Mouse (Mus musculus): ENCODE results near the gene Btc. TPM values are rescaled to one million over a fixed set of nuclear protein-coding genes. Genes with fewer than 3 reads are reported as not detected.

Btc gene
- polyA plus RNA-seq (2011; ENCODE audit: insufficient read length, low read depth, missing spikeins) = 0.73 and 0.90 TPM in 2 replicates

DNA sequence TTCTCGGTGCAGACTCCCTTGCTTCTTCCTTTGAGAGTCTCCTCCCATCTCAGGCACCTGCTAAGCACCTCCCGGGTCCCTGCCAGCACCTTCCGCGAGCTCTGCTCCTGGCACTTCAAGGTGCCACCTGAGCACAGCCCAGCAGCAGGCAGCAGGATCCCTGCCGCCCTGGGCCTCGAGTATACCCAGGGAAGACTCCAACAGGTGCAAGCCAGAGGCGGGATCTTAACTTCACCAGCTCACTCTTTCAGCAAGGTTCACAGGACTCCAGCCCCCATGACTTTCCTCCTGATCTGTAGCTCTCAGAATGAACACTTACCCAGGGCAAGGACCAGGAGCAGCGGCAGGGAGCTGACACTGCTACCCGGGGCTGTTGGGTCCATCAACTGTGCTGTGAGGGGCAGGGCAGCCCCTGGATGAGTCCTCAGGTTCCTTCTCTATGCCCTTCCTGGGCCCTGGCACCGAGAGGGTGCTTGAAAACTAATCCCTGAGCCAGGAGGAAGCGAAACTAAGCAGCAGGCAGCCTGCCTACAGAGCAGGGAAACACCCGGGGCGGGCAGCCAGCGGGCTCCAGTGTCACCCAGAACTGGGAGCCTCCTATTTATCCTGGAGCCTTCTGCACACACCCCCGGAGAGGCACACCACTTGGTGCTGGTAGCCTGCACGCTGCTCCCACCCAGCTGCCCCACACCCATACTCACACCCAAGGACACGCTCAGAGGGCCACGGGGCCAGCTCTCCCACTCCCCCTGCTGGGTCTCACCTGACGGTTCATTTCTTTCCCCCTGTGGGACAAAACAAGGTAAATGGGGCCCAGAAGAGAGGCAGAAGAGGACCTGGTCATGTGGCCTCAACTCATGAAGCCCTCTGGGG, at the start of gene Btc:
Gene Btc (minus strand): TSS at position 656 of the 873 bp plus-strand sequence.
- TF ChIP-seq CTCF (IDR thresholded peaks at IDR 0.05; ENCODE audit: borderline replicate concordance, insufficient read depth, low read length) (peak; percentile 45), POLR2A (IDR thresholded peaks at IDR 0.05; ENCODE audit: low read depth, low read length) (no peak)
- Histone ChIP-seq H3K4me1 (ENCODE audit: control insufficient read depth, insufficient read depth, low read length) (no peaks in the 10 kb centered on the region), H3K4me3 (ENCODE audit: insufficient read depth, low read length) (peak within 1 kb of the TSS; percentile 43), H3K27ac (ENCODE audit: insufficient read depth, low read length) (no peak within 1 kb of the TSS)

- Histone ChIP-seq H3K4me1 (ENCODE audit: control insufficient read depth, insufficient read depth, low read length) (no peaks in the 10 kb centered on the region), H3K4me3 (ENCODE audit: insufficient read depth, low read length) (no peak overlapping the region), H3K27ac (ENCODE audit: insufficient read depth, low read length) (no peak overlapping the region)
- TF ChIP-seq CTCF (IDR thresholded peaks at IDR 0.05; ENCODE audit: borderline replicate concordance, insufficient read depth, low read length) = no peak
- no peak for TF ChIP-seq POLR2A (IDR thresholded peaks at IDR 0.05; ENCODE audit: low read depth, low read length)
Measured at GRCm38 (mm10) chr5:91444981-91445517, 42.3 kb upstream of the Btc start.

DNA sequence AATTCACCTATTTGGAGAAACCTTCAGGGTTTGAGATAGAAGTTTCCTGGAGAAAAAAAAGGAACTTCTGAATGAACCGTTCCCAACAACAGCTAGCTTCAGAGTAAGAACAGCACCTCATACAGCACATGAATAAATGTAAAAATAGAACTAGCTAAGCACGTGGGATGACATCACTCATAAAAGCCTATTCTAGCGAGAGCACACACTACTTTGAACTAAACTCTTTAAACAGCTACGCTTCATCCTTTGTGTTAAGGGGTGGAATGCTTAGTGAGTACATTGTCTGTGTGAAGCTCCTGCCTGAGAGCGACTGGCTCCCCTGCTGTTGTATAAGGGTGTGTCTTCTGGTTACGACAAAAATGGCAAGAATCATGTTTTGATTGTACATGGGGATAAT, 33.8 kb upstream of the Btc start:
- no peak overlapping the region for H3K4me3 ChIP-seq (ENCODE audit: insufficient read depth, low read length)
- H3K4me1 ChIP-seq (ENCODE audit: control insufficient read depth, insufficient read depth, low read length) = no peaks in the 10 kb centered on the region
- no peak for TF ChIP-seq POLR2A (IDR thresholded peaks at IDR 0.05; ENCODE audit: low read depth, low read length)
- no peak for TF ChIP-seq CTCF (IDR thresholded peaks at IDR 0.05; ENCODE audit: borderline replicate concordance, insufficient read depth, low read length)
- H3K27ac ChIP-seq (ENCODE audit: insufficient read depth, low read length) = no peak overlapping the region

- Histone ChIP-seq H3K4me3 (ENCODE audit: insufficient read depth, low read length) (no peak overlapping the region), H3K27ac (ENCODE audit: insufficient read depth, low read length) (no peak overlapping the region), H3K4me1 (ENCODE audit: control insufficient read depth, insufficient read depth, low read length) (no peaks in the 10 kb centered on the region)
- TF ChIP-seq POLR2A (IDR thresholded peaks at IDR 0.05; ENCODE audit: low read depth, low read length) = no peak
- no peak for TF ChIP-seq CTCF (IDR thresholded peaks at IDR 0.05; ENCODE audit: borderline replicate concordance, insufficient read depth, low read length)
Measured at GRCm38 (mm10) chr5:91434723-91435658, 32.2 kb upstream of the Btc start.

GRCm38 (mm10) chr5:91428547-91428946, 25.8 kb upstream of the Btc start:
- Histone ChIP-seq H3K27ac (ENCODE audit: insufficient read depth, low read length) (no peak overlapping the region), H3K4me1 (ENCODE audit: control insufficient read depth, insufficient read depth, low read length) (no peaks in the 10 kb centered on the region), H3K4me3 (ENCODE audit: insufficient read depth, low read length) (no peak overlapping the region)
- TF ChIP-seq POLR2A (IDR thresholded peaks at IDR 0.05; ENCODE audit: low read depth, low read length) (no peak), CTCF (IDR thresholded peaks at IDR 0.05; ENCODE audit: borderline replicate concordance, insufficient read depth, low read length) (no peak)

- Histone ChIP-seq H3K4me3 (ENCODE audit: insufficient read depth, low read length) (no peak overlapping the region), H3K27ac (ENCODE audit: insufficient read depth, low read length) (no peak overlapping the region), H3K4me1 (ENCODE audit: control insufficient read depth, insufficient read depth, low read length) (no peaks in the 10 kb centered on the region)
- TF ChIP-seq CTCF (IDR thresholded peaks at IDR 0.05; ENCODE audit: borderline replicate concordance, insufficient read depth, low read length) (no peak), POLR2A (IDR thresholded peaks at IDR 0.05; ENCODE audit: low read depth, low read length) (no peak)
Measured at GRCm38 (mm10) chr5:91413814-91414213, 11.0 kb upstream of the Btc start.

GRCm38 (mm10) chr5:91404263-91404662, 1.5 kb upstream of the Btc start:
- H3K27ac ChIP-seq (ENCODE audit: insufficient read depth, low read length) = no peak overlapping the region
- H3K4me1 ChIP-seq (ENCODE audit: control insufficient read depth, insufficient read depth, low read length) = no peaks in the 10 kb centered on the region
- no peak overlapping the region for H3K4me3 ChIP-seq (ENCODE audit: insufficient read depth, low read length)
- TF ChIP-seq POLR2A (IDR thresholded peaks at IDR 0.05; ENCODE audit: low read depth, low read length) = no peak
- TF ChIP-seq CTCF (IDR thresholded peaks at IDR 0.05; ENCODE audit: borderline replicate concordance, insufficient read depth, low read length) = no peak

DNA sequence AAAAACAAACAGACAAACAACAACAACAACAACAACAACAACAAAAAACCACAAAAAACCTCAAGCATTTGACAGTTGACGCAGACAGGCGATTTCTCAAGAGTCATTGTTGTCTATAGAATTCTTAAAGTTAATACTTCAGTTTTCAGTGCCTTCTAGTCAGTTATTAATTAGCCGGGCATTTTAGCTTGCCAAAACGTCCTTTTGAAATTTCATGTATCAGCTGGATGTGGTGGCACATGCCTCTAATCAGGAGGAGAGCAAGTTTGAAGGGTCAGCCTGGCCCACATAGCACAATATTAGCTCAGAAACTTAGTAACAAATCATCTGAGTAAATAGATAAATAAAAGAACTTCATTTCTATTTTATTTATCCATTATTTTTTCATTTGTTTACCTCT, 487 bp upstream of the Btc start:
- no peak for TF ChIP-seq CTCF (IDR thresholded peaks at IDR 0.05; ENCODE audit: borderline replicate concordance, insufficient read depth, low read length)
- Histone ChIP-seq H3K4me1 (ENCODE audit: control insufficient read depth, insufficient read depth, low read length) (no peaks in the 10 kb centered on the region), H3K4me3 (ENCODE audit: insufficient read depth, low read length) (no peak overlapping the region), H3K27ac (ENCODE audit: insufficient read depth, low read length) (no peak overlapping the region)

- Histone ChIP-seq H3K4me1 (ENCODE audit: control insufficient read depth, insufficient read depth, low read length) (no peaks in the 10 kb centered on the region), H3K27ac (ENCODE audit: insufficient read depth, low read length) (no peak overlapping the region), H3K4me3 (ENCODE audit: insufficient read depth, low read length) (no peak overlapping the region)
- TF ChIP-seq POLR2A (IDR thresholded peaks at IDR 0.05; ENCODE audit: low read depth, low read length) (no peak), CTCF (IDR thresholded peaks at IDR 0.05; ENCODE audit: borderline replicate concordance, insufficient read depth, low read length) (no peak)
Measured at GRCm38 (mm10) chr5:91400493-91401096, 2.2 kb downstream of the Btc start.
